Mouse (Mus musculus): Measurements from ENCODE around the gene Appl2. TPM values are rescaled to one million over a fixed set of nuclear protein-coding genes. Genes with fewer than 3 reads are reported as not detected.

The Appl2 gene
- polyA plus RNA-seq, 1 experiment from 2014 or later, result 35.4 TPM

DNA sequence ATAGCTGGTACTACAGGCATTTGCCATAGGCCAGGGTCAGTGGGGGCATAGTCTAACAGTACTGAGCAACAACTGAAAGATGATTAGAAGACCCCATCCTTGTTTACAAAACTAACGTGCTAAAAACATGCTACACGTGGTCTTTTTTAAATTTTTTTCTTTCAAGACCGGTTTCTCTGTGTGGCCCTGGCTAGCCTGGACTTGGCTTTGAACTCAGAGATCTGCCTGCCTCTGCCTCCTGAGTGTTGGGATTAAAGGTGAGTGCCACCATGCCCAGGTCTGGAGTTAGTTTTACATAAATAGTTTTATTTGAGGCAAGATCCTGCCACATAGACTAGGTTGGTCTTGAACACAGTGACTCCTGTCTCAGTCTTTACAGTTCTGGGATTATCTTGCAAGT lies 41.4 kb downstream of the Appl2 start:
- H3K27me3 ChIP-seq, result no peaks in the 10 kb centered on the region
- no peak overlapping the region for H3K4me2 ChIP-seq (replicated peaks)
- no peak overlapping the region for H3K4me3 ChIP-seq
- WGBS, result 96% methylated on average over 3 of the region's 3 CpGs
- no peak overlapping the region for H3K9ac ChIP-seq (replicated peaks)
- 0 out of 2 replicates have a peak, but pooled peaks cover 3% of the 10 kb centered on the region for H3K4me1 ChIP-seq
- H3K9me3 ChIP-seq, result no peaks in the 10 kb centered on the region
- no peak for ATAC-seq (replicated peaks)
- no peak overlapping the region for H3K27ac ChIP-seq (replicated peaks)
- peaks cover 38% of the 10 kb centered on the region for H3K36me3 ChIP-seq

DNA sequence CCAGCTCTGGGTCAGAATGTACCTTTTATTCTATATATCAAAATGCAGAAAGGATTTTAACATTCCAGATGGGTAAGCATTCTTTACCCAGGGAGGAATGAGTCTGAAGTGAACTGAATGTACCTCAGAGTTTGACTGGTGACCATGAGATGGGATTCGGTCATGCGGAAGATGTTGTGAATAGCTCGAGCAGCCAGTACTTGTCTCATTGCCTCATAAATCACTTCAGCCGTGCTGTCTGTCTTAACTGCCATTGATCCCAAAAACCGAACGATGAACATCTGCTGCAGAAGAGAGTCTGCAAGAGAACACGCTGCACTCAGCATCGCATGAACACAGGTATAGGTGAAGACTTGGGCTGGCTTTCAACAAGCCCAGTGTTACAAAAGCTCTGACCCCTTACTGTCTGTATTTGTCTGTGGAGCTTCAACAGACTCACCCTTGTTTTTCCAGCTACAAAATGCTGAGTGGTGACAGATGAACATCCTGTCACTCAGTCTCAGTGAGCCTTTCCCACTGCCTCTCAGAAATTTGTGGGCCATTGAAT lies 42.8 kb downstream of the Appl2 start:
- Histone ChIP-seq H3K36me3 (peaks cover 36% of the 10 kb centered on the region), H3K27ac (replicated peaks) (0 out of 2 replicates have a peak overlapping the region, but pooled peaks have one; percentile 3), H3K9me3 (no peaks in the 10 kb centered on the region), H3K4me1 (0 out of 2 replicates have a peak, but pooled peaks cover 3% of the 10 kb centered on the region), H3K9ac (replicated peaks) (no peak overlapping the region), H3K27me3 (no peaks in the 10 kb centered on the region), H3K4me3 (no peak overlapping the region), H3K4me2 (replicated peaks) (no peak overlapping the region)
- ATAC-seq (replicated peaks), result no peak
- WGBS, result 38% methylated on average over 8 of the region's 8 CpGs

DNA sequence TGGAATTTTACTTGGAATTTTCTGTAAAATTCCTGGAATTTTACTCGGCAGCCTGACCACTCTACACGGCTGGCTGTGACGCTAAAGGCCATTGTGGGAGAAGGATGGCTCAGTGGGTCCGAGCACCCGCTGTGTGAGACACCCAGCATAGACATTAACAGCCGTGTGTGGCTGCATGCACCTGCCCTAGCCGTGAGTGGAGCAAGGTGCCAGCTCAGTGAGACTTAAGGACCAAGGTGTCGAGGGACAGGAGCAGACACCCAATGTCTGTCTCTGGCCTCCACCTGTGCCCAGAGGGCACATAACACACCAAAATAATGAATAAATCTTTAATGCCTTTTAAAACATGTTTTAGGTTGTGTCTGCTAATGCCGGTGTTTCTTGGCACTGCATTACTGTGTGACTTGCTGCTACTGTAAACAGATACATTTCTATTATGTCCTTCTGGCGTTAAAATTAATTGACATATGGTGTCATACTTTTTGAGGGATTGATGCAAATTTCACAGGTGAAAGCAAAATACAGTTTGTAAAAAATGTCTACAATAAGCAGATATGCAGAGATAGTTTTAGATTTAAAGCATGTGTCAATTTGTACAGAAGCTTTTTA lies 44.5 kb downstream of the Appl2 start:
- H3K27me3 ChIP-seq, result no peaks in the 10 kb centered on the region
- no peak overlapping the region for H3K27ac ChIP-seq (replicated peaks)
- H3K4me3 ChIP-seq, result no peak overlapping the region
- no peaks in the 10 kb centered on the region for H3K9me3 ChIP-seq
- 0 out of 2 replicates have a peak, but pooled peaks cover 3% of the 10 kb centered on the region for H3K4me1 ChIP-seq
- 76% methylated on average over 10 of the region's 10 CpGs for WGBS
- H3K9ac ChIP-seq (replicated peaks), result no peak overlapping the region
- peaks cover 43% of the 10 kb centered on the region for H3K36me3 ChIP-seq
- ATAC-seq (replicated peaks), result no peak
- H3K4me2 ChIP-seq (replicated peaks), result no peak overlapping the region

DNA sequence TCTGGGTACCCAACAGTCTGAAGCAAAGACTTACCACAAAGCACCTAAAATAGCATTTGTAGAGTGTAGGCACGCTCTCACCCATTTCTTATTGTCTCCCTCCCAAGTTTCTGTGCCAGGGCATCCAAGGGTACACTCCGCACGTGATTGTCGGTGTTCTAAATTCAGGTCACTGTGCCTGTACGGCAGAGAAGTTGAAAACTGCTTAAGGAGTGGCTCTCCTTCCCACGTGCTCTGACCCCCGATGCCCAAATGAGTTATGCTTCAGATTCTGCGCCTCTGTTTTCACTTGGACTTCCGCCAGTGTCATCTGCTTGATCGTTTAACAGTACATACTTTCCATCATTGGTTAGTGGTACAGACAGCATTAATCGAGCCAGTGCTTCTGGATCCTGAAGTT lies 47.9 kb downstream of the Appl2 start:
- WGBS, result 82% methylated on average over 11 of the region's 11 CpGs
- Histone ChIP-seq H3K4me3 (no peak overlapping the region), H3K4me1 (0 out of 2 replicates have a peak, but pooled peaks cover 3% of the 10 kb centered on the region), H3K36me3 (peaks cover 49% of the 10 kb centered on the region), H3K9ac (replicated peaks) (no peak overlapping the region), H3K27ac (replicated peaks) (no peak overlapping the region), H3K4me2 (replicated peaks) (no peak overlapping the region), H3K9me3 (no peaks in the 10 kb centered on the region), H3K27me3 (no peaks in the 10 kb centered on the region)
- ATAC-seq (replicated peaks), result no peak

DNA sequence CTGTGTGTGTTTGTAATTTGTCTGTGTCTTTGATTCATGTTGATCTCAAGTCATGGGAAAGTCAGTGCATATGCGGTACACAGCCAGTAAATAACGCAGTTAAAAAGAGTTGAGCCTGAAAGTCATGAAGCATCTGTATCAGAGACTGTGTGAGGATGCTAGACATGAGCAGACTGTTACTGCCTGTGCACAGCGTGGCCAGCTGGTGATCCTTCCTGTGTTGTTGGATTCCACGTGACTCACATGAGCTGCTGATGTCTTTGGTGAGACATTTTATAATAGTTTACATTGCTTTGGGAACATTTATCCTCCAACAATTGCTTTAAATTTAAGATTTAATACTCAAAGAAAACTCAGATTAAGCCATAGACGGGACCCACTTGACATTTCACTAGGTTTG lies 54.0 kb downstream of the Appl2 start:
- Histone ChIP-seq H3K27ac (replicated peaks) (no peak overlapping the region), H3K4me3 (no peak overlapping the region), H3K27me3 (no peaks in the 10 kb centered on the region), H3K36me3 (peaks cover 70% of the 10 kb centered on the region), H3K9ac (replicated peaks) (no peak overlapping the region), H3K9me3 (no peaks in the 10 kb centered on the region), H3K4me2 (replicated peaks) (no peak overlapping the region), H3K4me1 (no peaks in the 10 kb centered on the region)
- no peak for ATAC-seq (replicated peaks)
- WGBS, result 89% methylated on average over 5 of the region's 5 CpGs

DNA sequence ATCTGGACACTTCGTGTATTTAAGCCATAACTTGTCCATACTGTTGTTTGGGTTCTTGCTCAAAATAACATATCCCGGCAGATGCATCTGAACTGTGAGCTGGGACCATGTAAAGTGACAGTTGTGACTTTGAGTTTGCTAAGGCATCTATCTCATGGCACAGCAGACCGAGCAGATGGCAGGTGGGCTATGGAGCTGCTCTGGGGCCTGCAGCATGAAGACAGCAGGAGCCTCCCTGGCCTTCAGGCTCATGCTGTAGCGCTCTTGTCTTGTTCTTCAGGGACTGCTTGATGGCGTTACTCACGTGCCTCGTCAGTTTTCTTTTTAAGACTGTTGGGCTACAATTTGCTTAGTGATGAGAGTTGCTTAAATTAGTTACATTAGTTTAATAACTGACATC lies 55.9 kb downstream of the Appl2 start:
- Histone ChIP-seq H3K4me1 (no peaks in the 10 kb centered on the region), H3K4me3 (no peak overlapping the region), H3K9me3 (no peaks in the 10 kb centered on the region), H3K27ac (replicated peaks) (no peak overlapping the region), H3K9ac (replicated peaks) (no peak overlapping the region), H3K4me2 (replicated peaks) (no peak overlapping the region), H3K27me3 (no peaks in the 10 kb centered on the region), H3K36me3 (peaks cover 72% of the 10 kb centered on the region)
- no peak for ATAC-seq (replicated peaks)
- WGBS, result 91% methylated on average over 7 of the region's 7 CpGs

DNA sequence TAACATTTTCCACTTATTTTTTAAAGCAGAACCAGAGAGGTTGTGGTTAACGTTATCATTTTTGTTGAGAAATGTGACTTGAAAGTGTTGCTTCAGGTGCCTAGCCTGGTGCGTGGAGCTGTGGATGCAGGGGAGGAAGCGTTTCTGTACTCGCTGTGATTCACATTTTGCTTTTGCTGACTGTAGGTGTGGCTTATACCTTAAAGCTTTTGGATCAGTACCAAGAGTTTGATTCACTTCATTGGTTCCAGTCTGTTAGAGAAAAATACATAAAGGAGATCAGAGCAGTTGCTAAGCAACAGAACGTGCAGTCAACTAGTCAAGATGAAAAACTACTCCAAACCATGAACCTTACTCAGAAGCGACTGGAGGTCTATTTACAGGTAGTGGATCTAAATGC lies 57.7 kb downstream of the Appl2 start:
- 78% methylated on average over 6 of the region's 6 CpGs for WGBS
- H3K4me3 ChIP-seq, result no peak overlapping the region
- H3K4me1 ChIP-seq, result no peaks in the 10 kb centered on the region
- H3K9me3 ChIP-seq, result no peaks in the 10 kb centered on the region
- ATAC-seq (replicated peaks), result no peak
- peaks cover 77% of the 10 kb centered on the region for H3K36me3 ChIP-seq
- H3K27me3 ChIP-seq, result no peaks in the 10 kb centered on the region
- H3K27ac ChIP-seq (replicated peaks), result no peak overlapping the region
- no peak overlapping the region for H3K4me2 ChIP-seq (replicated peaks)
- H3K9ac ChIP-seq (replicated peaks), result no peak overlapping the region

DNA sequence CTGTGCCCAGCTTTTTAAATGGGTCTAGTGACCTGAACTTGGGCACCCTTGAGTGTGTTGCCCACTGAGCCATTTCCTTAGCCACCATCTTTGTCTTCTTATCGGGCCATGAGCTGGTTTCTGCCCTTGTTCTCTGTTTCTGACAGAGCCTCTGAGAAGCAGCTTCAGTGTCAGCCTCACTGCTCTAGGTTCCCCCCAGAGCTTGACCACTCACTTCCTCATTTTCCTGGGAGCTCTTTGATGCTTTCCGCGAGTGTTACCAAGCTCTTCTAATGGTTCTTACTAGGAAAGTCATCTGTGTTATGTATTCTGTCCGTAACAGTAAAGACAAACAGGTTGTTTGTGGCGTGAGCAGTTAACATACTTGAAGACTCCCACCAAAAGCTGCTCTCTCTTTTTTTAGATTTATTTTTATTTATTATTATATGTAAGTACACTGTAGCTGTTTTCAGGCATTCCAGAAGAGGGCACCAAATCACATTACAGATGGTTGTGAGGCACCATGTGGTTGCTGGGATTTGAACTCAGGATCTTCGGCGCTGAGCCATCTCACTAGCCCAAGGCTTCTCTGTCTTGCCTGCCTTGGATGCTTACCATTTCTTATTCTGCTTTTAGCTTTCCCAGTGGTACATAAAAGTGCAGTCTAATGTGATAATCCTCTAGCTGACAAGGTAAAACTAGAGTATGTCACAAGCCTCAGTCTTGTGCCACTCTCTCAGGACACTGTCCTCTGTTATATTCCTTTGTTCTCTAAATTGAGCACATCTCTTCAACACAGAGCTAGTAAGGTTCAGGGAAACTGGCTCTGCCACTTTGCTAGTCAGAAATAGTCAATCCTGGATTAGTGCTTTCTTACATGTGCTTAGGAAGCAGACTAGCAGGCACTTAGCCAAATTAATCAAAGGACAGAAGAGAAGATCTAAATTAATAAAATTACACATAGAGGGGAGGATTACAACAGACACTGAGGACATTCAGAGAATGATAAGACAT lies 82.8 kb downstream of the Appl2 start:
- ATAC-seq (replicated peaks), result no peak
- Histone ChIP-seq H3K27me3 (no peaks in the 10 kb centered on the region), H3K4me2 (replicated peaks) (no peak overlapping the region), H3K4me3 (no peak overlapping the region), H3K4me1 (no peaks in the 10 kb centered on the region), H3K9me3 (no peaks in the 10 kb centered on the region), H3K27ac (replicated peaks) (no peak overlapping the region), H3K36me3 (peaks cover 71% of the 10 kb centered on the region), H3K9ac (replicated peaks) (no peak overlapping the region)
- WGBS, result 95% methylated on average over 7 of the region's 7 CpGs

DNA sequence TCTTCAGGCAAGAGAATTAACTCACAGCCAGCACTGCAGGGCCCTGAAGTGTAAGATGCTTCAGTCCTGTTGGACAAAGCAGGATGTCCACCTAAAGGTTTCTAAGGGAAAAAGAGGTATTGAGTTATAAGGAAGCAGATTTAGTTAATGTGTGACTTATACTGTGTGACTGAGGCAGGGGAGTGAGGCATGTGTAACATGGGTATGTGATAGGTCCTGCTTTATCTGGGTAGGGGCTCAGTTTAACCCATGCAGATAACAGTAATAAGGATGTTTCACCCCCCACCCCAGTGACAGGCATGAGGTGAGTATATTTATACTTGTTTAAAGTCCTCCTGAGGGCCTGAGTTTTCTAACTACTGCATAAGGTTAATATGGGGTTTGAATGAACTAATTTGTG lies 85.5 kb downstream of the Appl2 start:
- no peak for ATAC-seq (replicated peaks)
- Histone ChIP-seq H3K27me3 (no peaks in the 10 kb centered on the region), H3K9me3 (no peaks in the 10 kb centered on the region), H3K4me3 (no peak overlapping the region), H3K4me1 (no peaks in the 10 kb centered on the region), H3K27ac (replicated peaks) (no peak overlapping the region), H3K36me3 (peaks cover 73% of the 10 kb centered on the region), H3K4me2 (replicated peaks) (no peak overlapping the region), H3K9ac (replicated peaks) (no peak overlapping the region)

Other genes with a start within 250 kb of the Appl2 start
- gene Aldh1l2, start 114.6 kb downstream of the Appl2 start, polyA plus RNA-seq (2015; fragmentation: Nextera tagmentation; extraction: Ambion mirVana), result 17.8 and 18.1 TPM in 2 replicates
- gene Washc4, start 105.0 kb downstream of the Appl2 start, polyA plus RNA-seq (2015; fragmentation: Nextera tagmentation; extraction: Ambion mirVana), result 32.3 and 35.4 TPM in 2 replicates
- 50.2 and 51.2 TPM in 2 replicates for gene 1500009L16Rik, start 74.1 kb upstream of the Appl2 start, polyA plus RNA-seq (2015; fragmentation: Nextera tagmentation; extraction: Ambion mirVana)